Mouse (Mus musculus): ENCODE results near the gene Ptges2.
"Not testable (repeated sequence)": the region's sequence is repeated elsewhere in the genome, so short reads cannot be mapped to it uniquely, and the experiment has no call there.

Ptges2 gene

GRCm38 (mm10) chr2:32395484-32395945 is at the start of gene Ptges2:
Gene Ptges2, plus strand, starts transcription at chr2:32395896.
- DNase-seq (ENCODE audit: low spot score): no peak

DNA sequence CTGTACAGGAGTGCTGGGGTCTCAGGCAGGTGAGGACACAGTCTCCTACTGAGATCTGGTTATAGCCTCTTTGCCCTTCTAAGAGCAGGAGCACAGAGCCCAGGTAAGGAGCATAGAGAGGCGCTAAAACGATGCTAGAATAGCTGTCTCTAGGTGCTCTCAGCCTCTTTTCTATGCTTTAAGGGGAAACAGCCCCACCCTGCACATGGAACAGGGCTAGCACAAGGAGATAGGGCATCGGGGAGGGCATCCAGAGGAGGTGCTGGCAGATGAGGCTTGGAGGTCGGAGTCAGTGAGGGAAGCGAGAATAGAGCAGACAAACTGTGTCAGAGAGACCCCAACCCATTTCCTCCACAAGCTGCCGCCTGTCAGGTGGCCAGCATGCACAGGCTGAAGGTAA is 48.7 kb upstream of the Ptges2 start:
- no peak for DNase-seq (ENCODE audit: low spot score)

DNA sequence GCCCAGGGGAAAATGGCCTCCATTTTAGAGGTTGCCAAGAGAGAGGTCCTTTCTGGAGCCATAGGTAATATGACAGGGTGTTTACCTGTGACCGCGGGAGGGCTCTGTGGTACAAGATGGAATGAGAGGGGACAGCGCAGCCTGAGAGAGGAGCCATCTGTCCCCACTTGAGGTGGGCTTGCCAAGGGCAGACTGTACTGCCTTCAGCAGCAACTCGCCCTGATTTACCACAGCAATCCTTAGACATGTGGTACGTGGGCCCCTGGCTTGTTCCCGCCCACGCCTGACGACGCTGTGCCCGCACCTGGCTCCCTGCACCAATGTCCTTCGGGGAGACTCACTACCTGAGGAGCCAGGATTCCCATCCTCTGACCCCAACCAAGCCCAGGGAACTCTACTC is 47.4 kb upstream of the Ptges2 start:
- no peak for DNase-seq (ENCODE audit: low spot score)

DNA sequence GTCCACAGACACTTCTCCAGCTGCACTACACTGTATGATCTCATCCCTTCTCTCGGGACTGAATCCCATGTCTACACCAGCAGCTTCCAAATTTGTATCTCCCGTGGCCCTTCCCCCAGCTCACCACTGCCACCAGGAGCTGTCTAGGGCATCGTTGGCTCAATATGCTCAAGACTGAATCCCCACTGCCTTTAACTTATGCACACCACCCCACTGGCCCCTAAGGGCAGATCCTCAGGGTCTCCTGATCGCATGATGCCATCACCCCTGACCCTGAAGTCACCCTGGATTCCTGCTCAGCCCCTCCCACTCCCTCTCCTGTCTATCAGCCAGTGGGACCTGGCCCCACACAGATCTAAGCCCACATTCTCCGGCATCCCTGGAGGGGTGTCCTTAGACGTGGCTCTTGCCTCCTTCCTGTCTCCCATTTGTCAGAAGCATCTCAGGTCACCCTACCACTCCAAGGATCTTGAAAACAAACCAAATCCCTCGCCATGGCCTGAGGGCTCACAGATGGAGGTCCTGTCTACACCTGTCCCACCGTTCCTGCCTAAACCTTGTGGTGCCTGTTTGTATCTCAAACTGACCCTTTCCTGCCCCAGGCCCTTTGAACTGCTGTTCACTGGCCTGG is 46.0 kb upstream of the Ptges2 start:
- DNase-seq (ENCODE audit: low spot score): no peak

DNA sequence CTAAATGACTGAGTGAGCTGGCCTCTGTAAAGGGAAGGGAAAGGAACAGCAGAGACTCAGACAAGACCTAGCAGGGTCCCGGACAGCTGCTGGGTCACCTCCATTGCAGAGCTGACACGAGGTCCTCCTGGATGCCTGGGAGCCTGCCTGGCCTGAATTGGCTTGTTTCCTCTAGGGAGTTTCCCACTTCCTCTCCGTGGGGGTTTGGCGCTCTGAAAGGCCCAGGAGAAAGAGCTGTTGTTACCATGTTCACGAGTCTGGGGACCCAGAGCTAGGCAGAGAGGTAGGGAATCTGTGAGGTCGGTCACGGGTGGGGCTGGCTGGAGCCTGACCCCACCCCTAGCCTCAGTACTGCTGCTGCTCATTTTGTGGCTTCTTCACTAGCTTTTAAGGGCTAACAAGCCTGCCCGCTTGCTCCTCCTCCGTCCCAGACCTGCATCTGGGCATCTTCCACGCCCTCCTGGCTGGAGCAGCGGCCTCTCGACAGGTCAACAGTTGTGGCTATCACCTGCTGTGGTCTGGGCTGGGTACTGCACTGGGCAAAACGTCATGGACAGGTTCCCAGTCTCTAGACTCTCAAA is 45.1 kb upstream of the Ptges2 start:
- no peak for DNase-seq (ENCODE audit: low spot score)

DNA sequence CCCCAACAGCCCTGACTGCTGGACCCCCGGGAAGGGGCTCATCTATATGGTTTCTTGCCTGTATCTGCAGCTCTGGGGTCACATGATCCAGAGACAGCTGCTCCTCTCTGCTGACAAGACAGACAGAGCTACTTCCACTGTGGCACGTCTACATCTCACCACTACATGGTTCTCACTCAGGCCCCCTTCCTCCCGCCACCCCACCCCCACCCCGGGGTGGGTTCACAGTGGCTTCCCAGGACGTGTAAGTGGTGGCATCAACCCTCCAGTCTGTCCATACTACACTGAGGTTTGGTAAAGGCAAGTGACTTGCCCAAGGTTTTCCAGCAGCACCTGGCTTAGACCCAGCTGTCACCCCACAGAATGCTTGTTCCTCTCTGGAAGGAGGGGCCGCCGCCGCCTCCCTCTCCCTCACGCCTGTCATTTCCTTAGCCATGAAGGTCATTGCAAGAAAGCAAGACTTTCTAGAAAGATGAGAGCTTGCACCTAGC is 44.2 kb upstream of the Ptges2 start:
- DNase-seq (ENCODE audit: low spot score): no peak

DNA sequence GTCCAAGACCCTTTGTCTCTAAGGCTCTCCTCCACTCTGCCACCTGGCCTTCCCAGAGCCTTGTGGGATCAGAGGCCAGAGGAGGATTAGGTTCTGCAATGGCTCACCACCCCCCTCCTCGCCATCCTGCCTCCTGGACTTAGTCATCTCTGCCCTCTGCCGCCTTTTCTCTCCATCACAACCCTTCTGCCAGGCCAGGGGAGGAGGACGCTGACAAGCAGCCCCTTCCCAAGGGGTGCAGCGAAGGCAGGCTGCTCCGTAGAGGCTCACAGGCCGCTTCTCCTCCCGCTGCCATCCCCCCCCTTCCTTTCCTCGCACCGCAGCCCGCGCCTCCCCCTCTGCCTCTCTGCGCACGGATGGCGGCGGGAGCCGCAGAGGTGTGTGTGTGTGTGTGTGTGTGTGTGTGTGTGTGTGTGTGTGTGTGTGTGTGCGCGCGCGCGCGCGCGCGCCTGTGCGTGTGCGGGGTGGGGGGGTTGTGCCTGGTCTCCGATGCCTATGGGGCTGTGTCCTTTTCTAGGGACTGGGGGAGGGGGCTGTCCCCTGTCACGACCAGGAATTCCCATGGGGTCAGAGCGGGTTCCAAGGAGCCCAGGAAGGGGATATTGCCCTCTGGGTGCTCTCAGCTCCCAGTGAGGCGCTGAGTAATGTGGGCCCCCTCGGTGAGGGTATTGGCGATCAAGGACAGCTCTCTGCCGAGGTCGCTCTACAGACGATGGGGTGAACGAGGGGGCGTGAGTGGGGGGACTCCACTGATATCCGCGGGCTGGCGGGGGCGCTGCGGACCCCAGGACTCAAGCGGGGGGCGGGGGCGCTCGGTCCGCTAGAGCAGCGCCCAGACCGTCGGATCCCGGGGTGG is 43.3 kb upstream of the Ptges2 start, which contains the start of gene Ciz1:
Gene Ciz1 (plus strand): TSS at position 177 of the 856 bp plus-strand sequence.
- DNase-seq (ENCODE audit: low spot score): no peak

GRCm38 (mm10) chr2:32353007-32353542 is 42.6 kb upstream of the Ptges2 start, which contains the start of gene Dnm1:
Gene Dnm1, minus strand, starts transcription at chr2:32353338.
- peak; percentile 93 for DNase-seq (ENCODE audit: low spot score)

- DNase-seq (ENCODE audit: low spot score): no peak
Measured at GRCm38 (mm10) chr2:32353836-32354235, 41.9 kb upstream of the Ptges2 start.

DNA sequence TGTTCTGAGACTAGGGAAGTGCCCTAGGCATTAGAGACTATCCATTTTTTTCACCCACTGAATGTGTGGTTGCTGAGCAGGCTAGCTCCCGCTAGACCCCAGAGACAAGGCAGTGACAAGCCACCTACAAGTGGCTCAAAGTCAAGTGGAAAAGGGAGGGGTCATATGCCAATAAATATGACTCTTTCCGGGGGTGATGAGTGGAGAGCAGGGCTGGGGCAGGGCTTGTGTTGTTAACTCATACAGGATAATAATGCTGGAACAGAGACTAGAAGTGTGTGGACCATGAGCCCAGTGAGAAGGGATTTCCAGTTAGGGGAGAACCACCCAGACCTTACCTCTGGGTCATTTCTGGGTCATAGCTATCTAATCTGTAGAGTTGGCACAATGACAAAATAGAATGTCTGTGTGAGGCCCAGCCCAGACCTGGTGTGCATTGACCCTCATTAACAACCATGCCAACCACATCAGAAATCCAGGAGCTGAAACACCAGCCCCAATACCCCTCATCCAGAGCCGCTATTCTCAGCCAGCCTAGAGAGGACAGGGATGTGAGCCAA is 41.3 kb upstream of the Ptges2 start:
- DNase-seq (ENCODE audit: low spot score): no peak

DNA sequence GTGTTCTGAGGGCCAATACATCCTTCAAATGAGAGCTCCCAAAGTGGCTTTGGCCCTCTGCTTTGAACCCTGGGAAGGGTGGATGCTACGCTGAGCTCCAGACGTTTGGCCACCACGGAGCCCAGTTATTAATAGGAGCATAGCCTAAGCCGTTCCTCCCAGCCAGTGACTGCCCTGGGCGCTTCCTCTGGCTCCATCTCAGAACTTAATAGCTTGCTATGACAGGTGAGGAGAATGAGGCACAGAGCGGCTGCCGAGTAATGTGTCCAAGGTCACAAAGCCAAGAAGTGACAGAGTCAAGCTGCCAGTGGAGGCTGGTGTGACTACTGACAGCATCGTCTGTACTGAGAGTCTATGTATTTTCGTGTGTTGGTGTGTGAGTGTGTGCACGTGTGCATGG is 39.5 kb upstream of the Ptges2 start:
- no peak for DNase-seq (ENCODE audit: low spot score)

DNA sequence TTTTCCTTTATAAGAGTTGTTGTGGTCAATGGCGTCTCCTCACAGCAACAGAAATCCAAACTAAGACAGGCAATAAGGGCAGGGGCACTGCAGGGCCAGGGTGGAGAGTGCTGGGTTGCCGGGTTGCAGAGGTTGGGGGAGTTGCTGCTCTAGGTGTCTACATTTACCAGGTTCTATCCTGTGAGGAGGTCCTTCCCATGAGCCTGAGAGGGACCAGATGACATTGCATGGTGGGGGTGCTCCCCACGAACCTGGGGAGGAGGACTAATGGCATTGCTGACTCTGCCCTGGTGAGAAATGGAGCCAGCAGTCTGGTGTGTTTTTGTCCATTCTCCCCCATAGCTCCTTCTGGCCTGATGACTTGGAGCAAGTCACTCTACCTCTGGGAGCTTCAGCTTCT is 38.0 kb upstream of the Ptges2 start:
- DNase-seq (ENCODE audit: low spot score): no peak

DNA sequence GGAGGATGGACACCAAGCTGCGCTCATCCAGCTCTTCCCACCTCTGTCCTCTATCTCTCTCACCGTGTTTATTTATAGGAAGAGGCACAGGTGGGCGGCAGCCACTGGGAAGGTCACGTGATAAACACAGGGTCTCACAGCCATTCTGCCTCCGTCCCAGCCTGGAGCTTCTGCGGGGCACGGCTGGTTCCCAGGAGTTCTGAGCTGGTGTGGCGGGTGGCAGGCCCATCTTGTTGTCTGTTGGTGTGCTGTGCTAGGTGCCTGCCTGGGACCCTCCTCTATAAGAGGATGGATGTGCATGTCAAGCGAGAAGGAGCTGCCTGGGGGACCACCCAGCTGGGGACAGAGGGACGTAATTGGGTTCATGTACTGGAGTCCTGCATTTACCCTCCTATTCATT is 37.3 kb upstream of the Ptges2 start:
- DNase-seq (ENCODE audit: low spot score): no peak

DNA sequence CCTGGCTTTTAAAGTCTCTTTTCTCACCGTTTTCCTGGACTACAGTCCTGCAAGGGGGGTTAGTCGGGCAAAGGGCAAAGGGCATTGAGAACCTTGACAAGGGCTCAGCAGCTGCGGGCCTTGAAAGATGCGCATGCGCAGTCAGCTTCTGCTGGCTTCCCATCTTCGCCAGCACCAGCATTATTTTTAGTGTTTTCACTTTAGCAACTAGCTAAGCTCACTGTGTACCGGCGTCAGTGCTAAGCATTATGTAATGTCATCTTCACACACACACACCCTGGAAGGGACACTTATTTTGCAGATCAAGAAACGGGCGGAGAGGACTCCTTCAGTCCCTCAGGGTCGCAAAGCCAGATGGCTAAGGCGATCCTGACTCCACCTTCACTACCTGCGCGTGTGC is 35.0 kb upstream of the Ptges2 start:
- no peak for DNase-seq (ENCODE audit: low spot score)

DNA sequence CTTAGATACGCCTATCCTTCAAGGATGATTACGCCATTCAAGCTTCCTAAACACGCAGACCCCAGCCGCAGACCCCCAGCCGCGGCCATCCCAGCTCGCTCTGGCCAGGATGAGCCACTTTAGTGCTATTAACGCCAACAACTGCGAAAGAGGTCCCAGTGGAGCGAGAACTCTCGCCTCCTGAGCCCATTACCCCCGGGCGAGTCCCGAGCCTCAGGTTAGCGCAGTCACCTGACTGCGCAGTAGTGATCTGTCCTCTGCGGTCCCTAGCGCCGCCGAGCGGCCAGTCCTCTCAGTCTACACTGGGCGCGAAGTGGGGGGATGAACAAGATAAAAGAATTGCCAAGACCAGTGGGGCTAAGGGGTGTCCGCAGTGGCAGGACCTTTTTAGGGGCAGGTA is 34.3 kb upstream of the Ptges2 start:
- no peak for DNase-seq (ENCODE audit: low spot score)

- DNase-seq (ENCODE audit: low spot score): not testable (repeated sequence)
Measured at GRCm38 (mm10) chr2:32362274-32362673, 33.4 kb upstream of the Ptges2 start.

GRCm38 (mm10) chr2:32362817-32363340 is 32.8 kb upstream of the Ptges2 start:
- peak; percentile 91 for DNase-seq (ENCODE audit: low spot score)

DNA sequence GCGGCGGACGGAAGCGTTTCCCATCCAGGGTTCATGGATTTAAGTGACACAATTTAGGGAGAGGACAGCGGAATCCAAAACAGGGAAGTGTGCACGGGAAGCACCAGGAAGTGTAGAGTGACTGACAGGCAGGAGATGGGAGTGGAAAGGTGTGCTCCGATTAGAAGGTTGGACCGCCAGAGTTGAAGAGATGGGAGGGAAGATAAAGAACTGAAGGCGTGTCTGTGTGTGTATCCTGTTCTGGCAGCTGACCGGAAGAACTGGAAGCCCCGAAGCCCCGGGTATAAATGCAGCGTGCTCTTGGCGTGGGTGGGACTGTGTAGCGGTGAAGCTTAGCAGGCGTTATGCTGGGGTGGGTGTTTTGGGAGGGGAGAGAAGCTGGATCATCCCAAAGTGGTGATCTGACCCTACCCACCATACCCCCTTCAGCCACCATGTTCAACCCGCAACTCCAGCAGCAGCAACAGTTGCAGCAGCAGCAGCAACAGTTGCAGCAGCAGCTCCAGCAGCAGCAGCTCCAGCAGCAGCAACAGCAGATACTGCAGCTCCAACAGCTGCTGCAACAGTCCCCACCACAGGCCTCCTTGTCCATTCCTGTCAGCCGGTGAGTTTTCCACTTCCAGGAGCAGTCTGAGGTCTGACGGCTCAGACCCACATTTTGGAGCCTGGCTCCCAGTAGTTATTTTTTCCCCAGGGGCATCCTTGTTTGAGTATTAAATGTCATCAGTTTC is 32.2 kb upstream of the Ptges2 start:
- DNase-seq (ENCODE audit: low spot score): no peak

GRCm38 (mm10) chr2:32364121-32364520 is 31.6 kb upstream of the Ptges2 start:
- DNase-seq (ENCODE audit: low spot score): no peak

GRCm38 (mm10) chr2:32367315-32367714 is 28.4 kb upstream of the Ptges2 start:
- no peak for DNase-seq (ENCODE audit: low spot score)

- no peak for DNase-seq (ENCODE audit: low spot score)
Measured at GRCm38 (mm10) chr2:32374191-32374590, 21.5 kb upstream of the Ptges2 start.
